Mouse (Mus musculus) frontal cortex, adult 2 months (tissue): ENCODE measurements at regions not wholly inside any gene's neighbourhood (a gene's known extent, or its start where the extent isn't known, plus 50 kb on each side); places are given as distances from the start of the nearest gene placed in this dataset.

Experiments
- DNase-seq, 2 experiments: peaks; one replicate each; pipeline ENCODE4 v3.0.0; 2022; ENCODE audit warnings: low spot score in 1 of 2; ENCODE audit errors: extremely low spot score in 1 of 2

- peak in 1 of 2 experiments; percentile 26 for DNase-seq
These were observed 452.9 kb upstream of the Frg1 start for GRCm38 (mm10) chr8:41869681-41870356.

- peak in 1 of 2 experiments; percentile 22 for DNase-seq
These were observed 444.0 kb upstream of the Frg1 start for GRCm38 (mm10) chr8:41860918-41861317.

GRCm38 (mm10) chr8:41831713-41832112, 414.8 kb upstream of the Frg1 start:
- DNase-seq = no peak

- DNase-seq = no peak
These were observed 413.5 kb upstream of the Frg1 start for GRCm38 (mm10) chr8:41830407-41830806.

GRCm38 (mm10) chr8:41824928-41825327, 408.1 kb upstream of the Frg1 start:
- DNase-seq = peak; percentile 47 to 89

GRCm38 (mm10) chr8:41823041-41823440, 406.2 kb upstream of the Frg1 start:
- DNase-seq = no peak

- peak; percentile 24 to 62 for DNase-seq
These were observed 404.8 kb upstream of the Frg1 start for GRCm38 (mm10) chr8:41821676-41822075.

GRCm38 (mm10) chr8:41820605-41821395, 403.9 kb upstream of the Frg1 start:
- DNase-seq = no peak

GRCm38 (mm10) chr8:41818577-41818976, 401.7 kb upstream of the Frg1 start:
- peak; percentile 13 to 42 for DNase-seq

- DNase-seq = no peak
These were observed 401.2 kb upstream of the Frg1 start for GRCm38 (mm10) chr8:41818079-41818478.

GRCm38 (mm10) chr8:41815272-41815671, 398.4 kb upstream of the Frg1 start:
- DNase-seq = no peak

GRCm38 (mm10) chr8:41795625-41796024, 378.8 kb upstream of the Frg1 start:
- no peak for DNase-seq

- no peak for DNase-seq
These were observed 370.3 kb upstream of the Frg1 start for GRCm38 (mm10) chr8:41786952-41787861.

GRCm38 (mm10) chr8:41785977-41786376, 369.1 kb upstream of the Frg1 start:
- DNase-seq = no peak

GRCm38 (mm10) chr8:41782837-41783236, 366.0 kb upstream of the Frg1 start:
- DNase-seq = peak in 1 of 2 experiments; percentile 26

GRCm38 (mm10) chr8:41779459-41779858, 362.6 kb upstream of the Frg1 start:
- DNase-seq = no peak

- no peak for DNase-seq
These were observed 354.9 kb upstream of the Frg1 start for GRCm38 (mm10) chr8:41771729-41772128.

GRCm38 (mm10) chr8:41753481-41753880, 336.6 kb upstream of the Frg1 start:
- peak; percentile 44 to 67 for DNase-seq

- DNase-seq = peak in 1 of 2 experiments; percentile 45
These were observed 335.8 kb upstream of the Frg1 start for GRCm38 (mm10) chr8:41752641-41753040.

- no peak for DNase-seq
These were observed 330.1 kb upstream of the Frg1 start for GRCm38 (mm10) chr8:41747024-41747423.
